Comparison of ENCODE assay signal across 8 mouse cellular contexts in the genomic region with DNA sequence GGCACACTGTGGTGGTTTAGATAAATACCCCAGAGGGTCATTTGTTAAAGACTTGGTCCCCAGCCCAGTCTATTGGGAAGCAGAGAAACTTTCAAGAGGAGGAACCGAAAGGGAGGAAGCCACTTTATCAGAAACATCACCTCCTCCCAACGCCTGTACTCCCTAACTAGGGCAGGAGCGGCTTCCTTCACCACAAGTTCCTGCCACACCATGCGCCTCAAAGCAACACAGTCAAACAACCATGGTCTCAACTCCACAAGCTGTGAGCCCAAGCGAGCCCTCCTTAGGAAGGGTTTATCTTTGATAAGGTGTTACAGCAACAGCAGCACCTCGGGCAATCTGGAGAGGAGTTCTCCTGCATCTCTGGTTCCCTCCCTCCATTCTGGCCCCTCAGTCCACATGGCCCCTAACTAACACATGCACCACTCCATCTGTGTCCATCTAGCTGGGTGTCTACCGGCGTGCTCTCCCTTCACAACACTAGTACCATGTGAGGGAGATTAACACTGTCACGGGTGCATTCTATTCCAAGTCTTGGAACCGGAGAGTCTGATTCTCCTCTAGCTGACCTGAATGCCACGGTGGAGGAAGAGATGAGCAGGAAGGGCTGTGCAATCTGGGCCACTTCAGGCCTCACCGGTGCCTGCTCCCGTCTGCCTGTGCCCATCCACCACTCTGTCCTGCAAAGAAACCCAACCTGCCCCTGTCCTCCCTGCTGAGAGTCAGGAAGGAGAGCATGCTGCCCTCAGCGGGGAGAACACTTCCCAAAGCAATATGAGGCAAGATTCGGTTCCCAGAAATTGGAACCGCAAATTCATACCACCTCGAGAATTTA.
A peak's percentile ranks its signal among the peaks of the same experiment; 100 is the strongest.
DNase-seq lines count a peak whose midpoint lies in the region; ATAC-seq and TF ChIP-seq lines count a peak whose summit lies in the region.

No protein-coding gene starts in this region.

- TF ChIP-seq CTCF in thymus, adult 2 months (IDR thresholded peaks at IDR 0.05; ENCODE audit: borderline replicate concordance, control insufficient read depth, extremely low read depth, insufficient read depth, low read length, poor library complexity): 0 out of 2 replicates have a peak, but pooled peaks have one; percentile 3

- H3K27me3 ChIP-seq in hindbrain, embryonic 15.5 days: no peaks in the 10 kb centered on the region
- no peaks in the 10 kb centered on the region for H3K27me3 ChIP-seq in hindbrain, embryonic 10.5 days (ENCODE audit: insufficient read depth, poor library complexity, severe bottlenecking)
- H3K27me3 ChIP-seq in thymus, adult 2 months (ENCODE audit: control insufficient read depth, insufficient read depth, low read length): no peaks in the 10 kb centered on the region
- H3K27me3 ChIP-seq in neural tube, embryonic 15.5 days (replicated peaks): no peaks in the 10 kb centered on the region

- intact Hi-C loops in left cerebral cortex, postnatal 14 days (cut with DNase I): no loop called here

- 0 out of 2 replicates have a peak, but pooled peaks have one; percentile 15 for ATAC-seq in hindbrain, embryonic 15.5 days (ENCODE audit: low FRiP score, low read depth)
- ATAC-seq in neural tube, embryonic 15.5 days (ENCODE audit: low FRiP score): no peak

- H3K36me3 ChIP-seq in hindbrain, embryonic 15.5 days: peaks cover 3% of the 10 kb centered on the region; the same call in 1 of the 2 replicates
- H3K36me3 ChIP-seq in hindbrain, embryonic 10.5 days: peaks cover 9% of the 10 kb centered on the region
- H3K36me3 ChIP-seq in thymus, adult 2 months (ENCODE audit: control insufficient read depth, insufficient read depth, low read length): no peaks in the 10 kb centered on the region
- no peaks in the 10 kb centered on the region for H3K36me3 ChIP-seq in neural tube, embryonic 15.5 days

- no peak overlapping the region for H3K27ac ChIP-seq in hindbrain, embryonic 15.5 days (replicated peaks)
- no peak overlapping the region for H3K27ac ChIP-seq in hindbrain, embryonic 10.5 days
- peak overlapping the region; percentile 88 for H3K27ac ChIP-seq in thymus, adult 2 months (ENCODE audit: control insufficient read depth, insufficient read depth, low read length)
- no peak overlapping the region for H3K27ac ChIP-seq in neural tube, embryonic 15.5 days (replicated peaks)

- no peak for DNase-seq in hindbrain, embryonic 10.5 days (ENCODE audit: low spot score)
- peak; percentile 80 for DNase-seq in cerebellum, adult 11 months
- DNase-seq in induced T-regulatory cell, adult 2 months (ENCODE audit: low read depth): peak; percentile 25
- peak; percentile 74 for DNase-seq in thymus, adult 2 months
- no peak for DNase-seq in urinary bladder, adult 2 months (ENCODE audit: low spot score)
- no peak for DNase-seq in left cerebral cortex, postnatal 14 days (ENCODE audit: low spot score in 2 of 2)

- 81% methylated on average over 17 of the region's 17 CpGs for WGBS in hindbrain, embryonic 15.5 days
- WGBS in hindbrain, embryonic 10.5 days: 85% methylated on average over 17 of the region's 17 CpGs
- 49% methylated on average over 17 of the region's 17 CpGs for WGBS in thymus, adult 2 months
- WGBS in neural tube, embryonic 15.5 days: 86% methylated on average over 17 of the region's 17 CpGs

- no peak overlapping the region for H3K4me2 ChIP-seq in hindbrain, embryonic 15.5 days
- no peak overlapping the region for H3K4me2 ChIP-seq in neural tube, embryonic 15.5 days

- no peaks in the 10 kb centered on the region for H3K4me1 ChIP-seq in hindbrain, embryonic 15.5 days (replicated peaks)
- H3K4me1 ChIP-seq in hindbrain, embryonic 10.5 days (replicated peaks): peaks cover 4% of the 10 kb centered on the region; the same call in 1 of the 2 replicates
- H3K4me1 ChIP-seq in thymus, adult 2 months (replicated peaks; ENCODE audit: control insufficient read depth, insufficient read depth, low read length): peaks cover 45% of the 10 kb centered on the region
- H3K4me1 ChIP-seq in neural tube, embryonic 15.5 days: no peaks in the 10 kb centered on the region

- no peak overlapping the region for H3K9ac ChIP-seq in hindbrain, embryonic 15.5 days
- no peak overlapping the region for H3K9ac ChIP-seq in neural tube, embryonic 15.5 days (replicated peaks)

- H3K9me3 ChIP-seq in hindbrain, embryonic 15.5 days: no peaks in the 10 kb centered on the region
- peaks cover 9% of the 10 kb centered on the region for H3K9me3 ChIP-seq in hindbrain, embryonic 10.5 days
- H3K9me3 ChIP-seq in neural tube, embryonic 15.5 days (replicated peaks): peaks cover 2% of the 10 kb centered on the region; the same call in 1 of the 2 replicates

- H3K4me3 ChIP-seq in hindbrain, embryonic 15.5 days: no peak overlapping the region
- H3K4me3 ChIP-seq in hindbrain, embryonic 10.5 days: no peak overlapping the region
- H3K4me3 ChIP-seq in thymus, adult 2 months (ENCODE audit: control insufficient read depth, insufficient read depth, low read length): peak overlapping the region; percentile 6; the same call in 1 of the 2 replicates
- no peak overlapping the region for H3K4me3 ChIP-seq in neural tube, embryonic 15.5 days (replicated peaks)

- TF ChIP-seq POLR2A in thymus, adult 2 months (IDR thresholded peaks at IDR 0.05; ENCODE audit: control insufficient read depth, extremely low read depth, insufficient read depth, low read length, poor library complexity): no peak

Comparison
In these comparisons a context has a peak if more than half of its experiments do, and no peak if none do; other contexts are left out.
1. DNase-seq: peak in cerebellum, adult 11 months (single experiment), induced T-regulatory cell, adult 2 months (single experiment) and thymus, adult 2 months (single experiment); none in hindbrain, embryonic 10.5 days (single experiment), urinary bladder, adult 2 months (single experiment) and left cerebral cortex, postnatal 14 days (0 of 2).